Mouse (Mus musculus): ENCODE data around the gene Mymk. TPM values are rescaled to one million over a fixed set of nuclear protein-coding genes. Genes with fewer than 3 reads are reported as not detected.

Gene Mymk
- polyA plus RNA-seq (2014; fragmentation: Nextera tagmentation; extraction: Ambion mirVana): not detected in 2 replicates

- Histone ChIP-seq H3K9me3 (replicated peaks; ENCODE audit: control insufficient read depth, low read length) (no peaks in the 10 kb centered on the region), H3K4me2 (ENCODE audit: low read length) (no peak within 1 kb of the TSS), H3K27me3 (replicated peaks; ENCODE audit: control insufficient read depth, insufficient read depth, low read length) (no peaks in the 10 kb centered on the region), H3K36me3 (ENCODE audit: control insufficient read depth, insufficient read depth, low read length) (no peaks in the 10 kb centered on the region), H3K27ac (ENCODE audit: low read depth, low read length) (0 out of 2 replicates have a peak within 1 kb of the TSS, but pooled peaks have one; percentile 30), H3K4me3 (ENCODE audit: low read depth, low read length) (no peak within 1 kb of the TSS), H3K9ac (ENCODE audit: low read length) (no peak within 1 kb of the TSS), H3K4me1 (ENCODE audit: control insufficient read depth, insufficient read depth, low read length) (0 out of 2 replicates have a peak, but pooled peaks cover 3% of the 10 kb centered on the region)
- 96% methylated on average over 2 of the region's 2 CpGs for WGBS
- ATAC-seq (no peak), DNase-seq (ENCODE audit: low spot score) (no peak)
Measured at GRCm38 (mm10) chr2:27071978-27072377, at the start of gene Mymk. Gene Mymk (minus strand): TSS chr2:27072179.

- H3K9me3 ChIP-seq (replicated peaks; ENCODE audit: control insufficient read depth, low read length): no peaks in the 10 kb centered on the region
- H3K36me3 ChIP-seq (ENCODE audit: control insufficient read depth, insufficient read depth, low read length): no peaks in the 10 kb centered on the region
- H3K9ac ChIP-seq (ENCODE audit: low read length): no peak overlapping the region
- peaks cover 15% of the 10 kb centered on the region for H3K4me1 ChIP-seq (ENCODE audit: control insufficient read depth, insufficient read depth, low read length)
- no peak overlapping the region for H3K4me2 ChIP-seq (ENCODE audit: low read length)
- 48% methylated on average over 8 of the region's 8 CpGs for WGBS
- H3K4me3 ChIP-seq (ENCODE audit: low read depth, low read length): no peak overlapping the region
- DNase-seq (ENCODE audit: low spot score) (peak; percentile 49), ATAC-seq (peak; percentile 20; the same call in 1 of the 2 replicates)
- H3K27me3 ChIP-seq (replicated peaks; ENCODE audit: control insufficient read depth, insufficient read depth, low read length): no peaks in the 10 kb centered on the region
- H3K27ac ChIP-seq (ENCODE audit: low read depth, low read length): no peak overlapping the region
Measured at GRCm38 (mm10) chr2:27120241-27120641, 48.3 kb upstream of the Mymk start.

GRCm38 (mm10) chr2:27119766-27120165 is 47.8 kb upstream of the Mymk start:
- H3K9me3 ChIP-seq (replicated peaks; ENCODE audit: control insufficient read depth, low read length): no peaks in the 10 kb centered on the region
- DNase-seq (ENCODE audit: low spot score) (no peak), ATAC-seq (no peak)
- H3K4me3 ChIP-seq (ENCODE audit: low read depth, low read length): no peak overlapping the region
- peaks cover 15% of the 10 kb centered on the region for H3K4me1 ChIP-seq (ENCODE audit: control insufficient read depth, insufficient read depth, low read length)
- no peaks in the 10 kb centered on the region for H3K27me3 ChIP-seq (replicated peaks; ENCODE audit: control insufficient read depth, insufficient read depth, low read length)
- WGBS: 76% methylated on average over 2 of the region's 2 CpGs
- H3K27ac ChIP-seq (ENCODE audit: low read depth, low read length): no peak overlapping the region
- no peaks in the 10 kb centered on the region for H3K36me3 ChIP-seq (ENCODE audit: control insufficient read depth, insufficient read depth, low read length)
- H3K9ac ChIP-seq (ENCODE audit: low read length): no peak overlapping the region
- no peak overlapping the region for H3K4me2 ChIP-seq (ENCODE audit: low read length)

GRCm38 (mm10) chr2:27118452-27118851 is 46.5 kb upstream of the Mymk start:
- Histone ChIP-seq H3K9me3 (replicated peaks; ENCODE audit: control insufficient read depth, low read length) (no peaks in the 10 kb centered on the region), H3K4me3 (ENCODE audit: low read depth, low read length) (no peak overlapping the region), H3K9ac (ENCODE audit: low read length) (no peak overlapping the region), H3K4me1 (ENCODE audit: control insufficient read depth, insufficient read depth, low read length) (peaks cover 15% of the 10 kb centered on the region), H3K4me2 (ENCODE audit: low read length) (no peak overlapping the region), H3K36me3 (ENCODE audit: control insufficient read depth, insufficient read depth, low read length) (no peaks in the 10 kb centered on the region), H3K27ac (ENCODE audit: low read depth, low read length) (no peak overlapping the region), H3K27me3 (replicated peaks; ENCODE audit: control insufficient read depth, insufficient read depth, low read length) (no peaks in the 10 kb centered on the region)
- ATAC-seq (no peak), DNase-seq (ENCODE audit: low spot score) (no peak)
- 72% methylated on average over 4 of the region's 4 CpGs for WGBS

- Histone ChIP-seq H3K4me3 (ENCODE audit: low read depth, low read length) (no peak overlapping the region), H3K9me3 (replicated peaks; ENCODE audit: control insufficient read depth, low read length) (no peaks in the 10 kb centered on the region), H3K4me2 (ENCODE audit: low read length) (no peak overlapping the region), H3K36me3 (ENCODE audit: control insufficient read depth, insufficient read depth, low read length) (no peaks in the 10 kb centered on the region), H3K4me1 (ENCODE audit: control insufficient read depth, insufficient read depth, low read length) (no peaks in the 10 kb centered on the region), H3K9ac (ENCODE audit: low read length) (no peak overlapping the region), H3K27me3 (replicated peaks; ENCODE audit: control insufficient read depth, insufficient read depth, low read length) (no peaks in the 10 kb centered on the region), H3K27ac (ENCODE audit: low read depth, low read length) (no peak overlapping the region)
- DNase-seq (ENCODE audit: low spot score): no peak
- ATAC-seq: no peak
- 90% methylated on average over 10 of the region's 10 CpGs for WGBS
Measured at GRCm38 (mm10) chr2:27114169-27114568, 42.2 kb upstream of the Mymk start.

GRCm38 (mm10) chr2:27112585-27112984 is 40.6 kb upstream of the Mymk start:
- WGBS: 88% methylated on average over 20 of the region's 20 CpGs
- H3K9me3 ChIP-seq (replicated peaks; ENCODE audit: control insufficient read depth, low read length): no peaks in the 10 kb centered on the region

GRCm38 (mm10) chr2:27109052-27109451 is 37.1 kb upstream of the Mymk start:
- peak; percentile 54; the same call in 1 of the 2 replicates for ATAC-seq
- DNase-seq (ENCODE audit: low spot score): peak; percentile 32
- no peak overlapping the region for H3K4me2 ChIP-seq (ENCODE audit: low read length)
- H3K4me3 ChIP-seq (ENCODE audit: low read depth, low read length): no peak overlapping the region
- H3K36me3 ChIP-seq (ENCODE audit: control insufficient read depth, insufficient read depth, low read length): no peaks in the 10 kb centered on the region
- H3K27me3 ChIP-seq (replicated peaks; ENCODE audit: control insufficient read depth, insufficient read depth, low read length): no peaks in the 10 kb centered on the region
- WGBS: 70% methylated on average over 5 of the region's 5 CpGs
- H3K9me3 ChIP-seq (replicated peaks; ENCODE audit: control insufficient read depth, low read length): no peaks in the 10 kb centered on the region
- no peaks in the 10 kb centered on the region for H3K4me1 ChIP-seq (ENCODE audit: control insufficient read depth, insufficient read depth, low read length)
- H3K27ac ChIP-seq (ENCODE audit: low read depth, low read length): no peak overlapping the region
- H3K9ac ChIP-seq (ENCODE audit: low read length): no peak overlapping the region

More at GRCm38 (mm10) chr2:27112585-27112984, 40.6 kb upstream of the Mymk start:
- H3K4me3 ChIP-seq (ENCODE audit: low read depth, low read length): no peak overlapping the region
- no peak overlapping the region for H3K9ac ChIP-seq (ENCODE audit: low read length)
- H3K4me2 ChIP-seq (ENCODE audit: low read length): no peak overlapping the region
- no peaks in the 10 kb centered on the region for H3K27me3 ChIP-seq (replicated peaks; ENCODE audit: control insufficient read depth, insufficient read depth, low read length)
- H3K4me1 ChIP-seq (ENCODE audit: control insufficient read depth, insufficient read depth, low read length): no peaks in the 10 kb centered on the region
- no peak for DNase-seq (ENCODE audit: low spot score)
- ATAC-seq: no peak
- H3K36me3 ChIP-seq (ENCODE audit: control insufficient read depth, insufficient read depth, low read length): no peaks in the 10 kb centered on the region
- H3K27ac ChIP-seq (ENCODE audit: low read depth, low read length): no peak overlapping the region

GRCm38 (mm10) chr2:27108144-27108543 is 36.2 kb upstream of the Mymk start:
- DNase-seq (ENCODE audit: low spot score) (no peak), ATAC-seq (no peak)
- Histone ChIP-seq H3K4me1 (ENCODE audit: control insufficient read depth, insufficient read depth, low read length) (peaks cover 4% of the 10 kb centered on the region; the same call in 1 of the 2 replicates), H3K4me2 (ENCODE audit: low read length) (no peak overlapping the region), H3K9me3 (replicated peaks; ENCODE audit: control insufficient read depth, low read length) (no peaks in the 10 kb centered on the region), H3K36me3 (ENCODE audit: control insufficient read depth, insufficient read depth, low read length) (no peaks in the 10 kb centered on the region), H3K9ac (ENCODE audit: low read length) (no peak overlapping the region), H3K27ac (ENCODE audit: low read depth, low read length) (no peak overlapping the region), H3K27me3 (replicated peaks; ENCODE audit: control insufficient read depth, insufficient read depth, low read length) (no peaks in the 10 kb centered on the region), H3K4me3 (ENCODE audit: low read depth, low read length) (no peak overlapping the region)
- 82% methylated on average over 2 of the region's 2 CpGs for WGBS

- DNase-seq (ENCODE audit: low spot score): no peak
- Histone ChIP-seq H3K27ac (ENCODE audit: low read depth, low read length) (no peak overlapping the region), H3K9ac (ENCODE audit: low read length) (no peak overlapping the region), H3K4me1 (ENCODE audit: control insufficient read depth, insufficient read depth, low read length) (peaks cover 4% of the 10 kb centered on the region; the same call in 1 of the 2 replicates), H3K4me3 (ENCODE audit: low read depth, low read length) (no peak overlapping the region), H3K27me3 (replicated peaks; ENCODE audit: control insufficient read depth, insufficient read depth, low read length) (no peaks in the 10 kb centered on the region), H3K4me2 (ENCODE audit: low read length) (no peak overlapping the region), H3K9me3 (replicated peaks; ENCODE audit: control insufficient read depth, low read length) (no peaks in the 10 kb centered on the region), H3K36me3 (ENCODE audit: control insufficient read depth, insufficient read depth, low read length) (no peaks in the 10 kb centered on the region)
- ATAC-seq: no peak
- 70% methylated on average over 3 of the region's 3 CpGs for WGBS
Measured at GRCm38 (mm10) chr2:27106816-27107215, 34.8 kb upstream of the Mymk start.

Measured in forebrain, embryonic 14.5 days (tissue).